Mouse (Mus musculus): ENCODE data around the gene Coro1b.

DNA sequence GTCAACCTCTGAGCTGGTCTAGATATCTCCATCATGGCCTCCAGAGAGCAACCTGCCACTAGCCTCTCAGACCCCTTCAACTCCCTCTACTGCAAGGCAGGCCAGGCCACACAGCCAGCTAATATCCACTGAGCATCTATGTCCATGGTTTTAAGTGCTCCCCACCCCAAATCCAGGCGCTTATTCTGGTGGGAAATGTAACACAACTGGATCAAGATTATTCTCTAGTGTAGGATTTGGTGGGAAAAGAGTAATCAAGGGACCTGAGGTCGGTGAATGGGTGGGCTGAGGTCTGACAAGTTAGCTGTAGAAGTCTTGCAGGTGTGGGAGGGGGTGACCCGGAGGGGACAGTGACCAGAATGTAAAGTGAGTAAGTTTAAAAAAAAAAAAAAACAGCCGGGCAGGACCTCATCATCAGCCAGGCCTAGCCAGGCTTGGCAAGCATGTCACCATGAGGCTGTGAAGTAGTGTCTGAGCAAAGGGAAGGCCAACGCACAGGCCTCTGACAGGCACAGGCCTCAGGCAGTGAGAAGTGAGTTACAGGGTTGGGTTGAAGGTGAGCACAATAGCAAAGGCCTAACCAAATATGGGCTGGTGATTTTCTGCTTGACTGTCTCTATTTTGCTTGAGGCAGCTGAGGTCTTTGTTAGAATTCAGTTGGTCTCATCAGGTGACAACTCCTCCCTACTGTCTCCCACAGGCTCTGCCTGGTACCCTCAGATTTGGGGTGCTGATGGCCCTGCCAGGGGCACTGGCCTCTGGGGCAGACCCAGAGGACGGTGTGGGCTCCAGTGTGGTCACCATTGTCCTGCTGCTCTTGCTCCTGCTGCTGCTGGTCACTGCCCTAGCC, 7.0 kb downstream of the Coro1b start:
- TF ChIP-seq USF1 (IDR thresholded peaks at IDR 0.05; ENCODE audit: low read depth) (no peak), POLR2A (IDR thresholded peaks at IDR 0.05; ENCODE audit: insufficient read length, low read depth) (no peak), MAX (IDR thresholded peaks at IDR 0.05; ENCODE audit: low read depth) (no peak), POLR2AphosphoS2 (IDR thresholded peaks at IDR 0.05; ENCODE audit: insufficient read length, low read depth) (no peak), E2F4 (IDR thresholded peaks at IDR 0.05; ENCODE audit: insufficient read depth) (no peak), CEBPB (IDR thresholded peaks at IDR 0.05; ENCODE audit: insufficient read depth, poor library complexity, severe bottlenecking) (no peak), TCF12 (IDR thresholded peaks at IDR 0.05; ENCODE audit: insufficient read depth, poor library complexity, severe bottlenecking) (no peak), MYOD1 (IDR thresholded peaks at IDR 0.05; ENCODE audit: control insufficient read depth in 1 of 3, insufficient read length in 2 of 3, low read depth in 2 of 3) (no peak), REST (IDR thresholded peaks at IDR 0.05; ENCODE audit: insufficient read depth, insufficient read length) (no peak), MYOG (IDR thresholded peaks at IDR 0.05; ENCODE audit: control insufficient read depth in 1 of 3, insufficient read depth in 1 of 3, insufficient read length in 2 of 3, low read depth in 2 of 3) (no peak), TCF3 (IDR thresholded peaks at IDR 0.05; ENCODE audit: insufficient read length, low read depth) (no peak), SRF (IDR thresholded peaks at IDR 0.05; ENCODE audit: control insufficient read depth, insufficient read length, low read depth) (no peak)

Data from myocyte (in vitro differentiated cells).